Mouse (Mus musculus) adrenal gland, postnatal 10 days (tissue): Measurements from ENCODE around the gene Ggt1. TPM values are rescaled to one million over a fixed set of nuclear protein-coding genes. Genes with fewer than 3 reads are reported as not detected.
A peak's percentile ranks its signal among the peaks of the same experiment; 100 is the strongest.

Experiments
- DNase-seq: peaks from one replicate; pipeline ENCODE4 v3.0.0; 2021; ENCODE audit warnings: mixed read lengths
- total RNA-seq, 2 experiments: library from RNA; stranded (reverse); gene quantifications; 2 replicates each; pipeline ENCODE4 v1.2.3; 2021

The Ggt1 gene
- total RNA-seq, 2 experiments from 2014 or later, result 0.48 to 0.88 TPM

GRCm38 (mm10) chr10:75573181-75573580 is 11.8 kb downstream of the Ggt1 start:
- no peak for DNase-seq

DNA sequence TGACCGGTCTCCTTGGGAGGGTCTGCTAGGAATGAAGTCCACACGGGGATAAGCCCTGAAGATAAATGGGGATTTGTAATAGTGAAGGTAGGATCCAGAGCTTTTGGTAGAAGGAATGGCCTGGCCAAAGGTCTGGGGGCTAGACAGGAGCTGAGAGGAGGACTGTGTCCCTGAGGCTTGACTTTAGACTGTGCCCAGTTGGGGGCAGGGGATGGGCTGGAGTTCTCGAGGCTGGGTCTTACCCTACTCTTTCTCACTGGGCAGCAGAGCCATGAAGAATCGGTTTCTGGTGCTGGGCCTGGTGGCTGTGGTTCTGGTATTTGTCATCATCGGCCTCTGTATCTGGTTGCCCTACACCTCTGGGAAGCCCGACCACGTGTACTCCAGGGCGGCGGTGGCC is 12.6 kb downstream of the Ggt1 start:
- DNase-seq, result no peak

DNA sequence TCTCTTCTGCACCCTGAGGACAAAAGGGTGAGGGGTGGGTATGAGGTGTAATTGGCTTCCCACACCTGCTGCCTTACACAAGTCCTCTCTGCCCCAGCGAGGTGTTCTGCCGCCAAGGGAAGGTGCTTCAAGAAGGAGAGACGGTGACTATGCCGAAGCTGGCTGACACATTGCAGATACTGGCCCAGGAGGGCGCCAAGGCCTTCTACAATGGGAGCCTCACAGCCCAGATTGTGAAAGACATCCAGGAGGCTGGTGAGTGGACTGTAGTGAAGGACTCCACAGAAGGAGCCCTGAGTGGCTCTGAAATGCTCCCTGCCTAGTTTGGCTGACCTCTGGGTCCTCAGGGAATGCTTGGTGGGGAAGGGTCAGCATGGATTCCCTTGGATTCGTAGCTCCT is 17.7 kb downstream of the Ggt1 start:
- DNase-seq, result no peak

DNA sequence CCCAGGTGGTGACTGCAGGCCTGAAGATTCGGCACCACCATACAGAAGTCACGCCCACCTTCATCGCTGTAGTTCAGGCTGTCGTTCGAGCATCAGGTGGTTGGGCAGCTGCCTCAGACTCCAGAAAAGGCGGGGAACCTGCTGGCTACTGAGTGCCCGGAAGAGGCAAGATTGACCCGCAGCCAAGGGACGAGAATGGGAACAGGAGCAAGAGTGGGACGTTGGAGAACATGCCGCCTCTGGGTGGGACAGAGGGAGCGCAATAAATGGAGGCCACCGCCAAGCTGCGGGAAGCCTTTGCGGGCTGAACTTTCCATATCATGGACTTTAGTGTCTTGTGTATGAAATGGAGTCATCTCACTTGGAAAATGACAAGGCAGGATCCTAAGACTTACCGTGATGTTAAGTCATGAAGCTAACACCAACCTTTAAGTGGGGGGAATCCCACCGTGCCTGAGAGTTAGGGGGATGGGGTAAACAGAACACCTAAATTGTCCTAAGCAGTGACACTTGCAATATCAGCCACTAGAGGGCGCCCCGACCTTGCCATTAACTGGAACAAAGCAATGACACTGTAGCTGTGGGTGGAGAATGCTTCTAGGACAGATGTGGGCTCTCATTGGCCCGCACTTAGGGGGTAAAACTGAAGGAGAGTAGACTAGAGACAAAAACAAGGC is 24.6 kb downstream of the Ggt1 start:
- peak; percentile 93 for DNase-seq

- DNase-seq, result no peak
These were observed 25.1 kb downstream of the Ggt1 start for GRCm38 (mm10) chr10:75586553-75586879.

DNA sequence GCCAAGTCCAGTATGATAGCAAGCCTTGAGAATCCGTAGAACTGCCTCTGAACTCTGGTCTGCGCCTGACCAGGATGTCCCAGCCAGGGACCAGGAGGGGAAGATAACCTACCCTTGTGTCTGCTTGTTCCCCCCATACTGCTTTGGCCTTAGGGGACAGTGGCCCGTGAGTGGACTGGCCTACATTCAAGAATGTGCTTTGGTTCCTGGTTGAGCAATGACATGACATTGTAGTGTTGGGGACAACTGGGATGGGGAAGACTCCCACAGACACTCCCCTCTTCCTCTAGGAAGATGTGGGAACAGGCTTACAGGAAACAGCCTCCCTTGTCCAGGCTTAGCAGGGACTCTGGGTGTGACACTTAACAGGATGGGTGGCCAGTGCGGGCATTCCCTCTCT is 26.4 kb downstream of the Ggt1 start:
- no peak for DNase-seq

DNA sequence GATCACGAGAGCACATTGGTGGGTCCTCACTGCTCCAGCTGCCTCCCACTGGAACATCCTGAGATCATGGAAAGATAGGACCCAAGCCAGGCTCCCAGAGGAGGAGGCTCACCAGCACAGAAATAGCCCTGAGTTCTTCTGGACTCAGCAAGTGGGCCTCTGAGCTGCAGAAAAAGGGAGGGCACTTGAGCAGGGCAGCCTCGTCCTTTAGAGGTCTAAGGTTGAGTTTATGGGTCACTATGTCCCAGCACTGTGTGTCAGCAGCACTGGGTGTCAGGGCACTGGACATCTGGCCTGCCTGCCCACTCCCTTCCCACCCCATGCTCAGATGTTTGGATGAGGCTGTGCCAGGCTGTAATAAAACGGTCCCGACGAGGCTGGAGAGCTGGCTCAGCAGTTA is 26.9 kb downstream of the Ggt1 start:
- no peak for DNase-seq

- peak; percentile 59 for DNase-seq
These were observed 27.7 kb downstream of the Ggt1 start, which contains the start of gene Ggt5 for GRCm38 (mm10) chr10:75589129-75589528. Gene Ggt5 (plus strand): TSS chr10:75589340.

DNA sequence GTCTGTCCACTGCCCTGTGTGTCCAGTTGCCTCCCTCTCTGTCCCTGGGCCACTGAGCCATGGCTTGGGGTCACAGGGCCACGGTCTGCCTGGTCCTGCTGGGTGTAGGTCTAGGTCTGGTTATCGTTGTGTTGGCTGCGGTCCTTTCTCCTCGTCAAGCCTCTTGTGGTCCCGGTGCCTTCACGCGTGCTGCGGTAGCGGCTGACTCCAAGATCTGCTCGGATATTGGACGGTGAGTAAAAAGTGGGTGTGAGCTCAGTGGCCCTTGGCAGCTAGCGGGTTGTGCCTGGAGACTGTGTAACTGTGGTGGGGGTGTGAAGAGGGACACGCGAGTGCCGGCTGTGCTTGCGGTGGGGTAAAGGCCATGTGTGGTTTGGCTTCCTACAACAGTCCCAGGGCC is 28.2 kb downstream of the Ggt1 start:
- DNase-seq, result peak; percentile 42

DNA sequence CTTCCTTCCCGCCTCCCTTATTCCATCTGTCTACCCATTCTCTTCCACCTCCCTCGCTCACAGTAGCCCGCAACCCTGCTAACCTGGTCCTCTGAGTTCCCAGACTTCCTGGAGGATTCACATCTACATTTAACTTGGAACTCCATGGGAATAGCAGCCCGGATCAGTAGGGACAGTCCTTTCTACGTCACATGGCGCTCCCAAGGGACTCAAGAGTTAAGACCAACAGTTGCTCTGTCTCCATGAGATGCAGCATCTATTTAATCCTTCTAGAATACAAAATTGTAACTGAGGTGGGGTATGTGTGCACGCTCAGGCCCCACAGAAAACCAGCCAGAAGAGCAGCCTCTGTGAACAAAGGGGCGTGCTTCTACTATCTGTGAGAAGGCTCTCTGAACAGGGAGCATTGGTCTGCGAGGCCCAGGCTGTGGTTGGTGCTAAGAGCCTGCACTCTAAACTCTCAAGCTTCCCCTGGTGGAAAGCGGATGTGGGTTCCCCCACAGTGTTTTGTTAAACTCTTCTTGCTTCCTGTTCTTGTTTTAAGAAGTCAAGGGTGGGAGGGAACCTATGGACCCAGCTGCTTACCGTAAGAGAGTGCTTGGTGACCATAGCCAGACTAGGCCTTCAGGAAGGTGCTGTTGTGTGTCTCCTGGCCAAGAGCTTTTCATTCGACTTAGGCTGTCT is 29.9 kb downstream of the Ggt1 start:
- DNase-seq, result no peak

DNA sequence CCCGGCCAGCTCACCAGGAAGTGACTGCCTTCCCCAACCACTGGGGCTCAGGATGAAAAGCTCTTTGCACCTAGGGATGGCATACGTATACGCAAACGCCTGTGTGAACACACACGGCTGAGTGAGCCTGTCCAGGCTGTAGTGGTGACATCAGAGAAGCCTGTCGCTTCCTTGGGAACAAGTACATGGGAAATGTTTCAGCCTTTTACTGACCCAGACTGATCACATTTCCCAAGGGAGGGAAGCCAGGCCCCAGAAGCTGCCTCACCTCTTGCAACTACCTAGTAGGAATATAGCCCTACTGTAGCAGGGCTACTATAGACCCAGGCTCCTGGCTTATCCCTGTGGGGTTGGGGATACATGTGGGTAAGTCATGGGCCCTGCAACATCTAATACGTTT is 31.2 kb downstream of the Ggt1 start:
- no peak for DNase-seq

DNA sequence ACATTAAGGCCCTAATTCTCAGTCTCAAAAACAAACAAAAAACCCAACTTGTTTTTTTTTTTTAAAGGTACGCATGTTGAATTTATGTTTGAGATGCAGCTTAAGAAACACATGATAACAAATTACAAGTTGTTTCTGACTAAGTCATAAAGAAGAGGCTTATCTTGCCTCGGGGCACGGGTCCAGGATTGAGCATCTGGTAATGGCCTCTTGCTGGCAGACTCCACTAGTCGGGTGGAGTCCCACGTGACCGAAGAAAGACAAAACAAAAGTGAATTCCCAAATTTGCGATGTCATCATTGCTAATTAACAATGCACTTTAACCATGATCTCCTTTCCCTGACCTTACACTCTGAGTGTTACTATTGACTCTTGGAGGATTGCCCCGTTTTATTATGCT is 34.6 kb downstream of the Ggt1 start:
- DNase-seq, result peak; percentile 68

GRCm38 (mm10) chr10:75600189-75600730 is 38.9 kb downstream of the Ggt1 start:
- no peak for DNase-seq

DNA sequence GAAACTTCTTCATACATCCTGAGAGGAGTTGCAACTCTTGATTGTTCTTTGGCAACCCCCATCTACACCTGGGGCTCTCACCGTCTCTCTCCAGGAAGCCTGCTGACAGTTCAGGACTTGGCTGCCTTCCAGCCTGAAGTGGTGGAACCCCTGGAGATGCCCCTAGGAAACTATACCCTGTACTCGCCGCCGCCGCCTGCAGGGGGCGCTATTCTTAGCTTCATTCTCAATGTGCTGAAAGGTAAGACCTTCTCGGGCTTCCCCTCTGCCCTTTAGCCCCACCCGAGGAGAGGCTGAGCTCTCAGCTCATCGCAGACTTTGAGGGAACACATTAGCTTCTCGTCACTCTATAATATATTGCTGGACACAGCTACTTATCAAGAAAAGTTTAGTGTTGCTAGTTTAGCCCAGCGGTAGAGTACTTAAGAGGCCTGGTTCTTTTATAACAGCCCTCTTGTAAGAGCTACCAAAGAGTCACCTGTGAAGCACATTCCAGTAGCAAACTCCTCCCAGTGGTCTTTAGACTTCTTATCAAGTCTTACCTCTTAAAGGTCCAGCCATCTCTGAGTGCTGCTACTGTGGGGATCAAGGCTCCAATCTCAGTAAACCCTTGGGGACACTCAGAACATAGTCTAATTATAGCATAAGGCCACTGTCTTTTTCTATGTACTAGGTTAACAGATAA is 43.9 kb downstream of the Ggt1 start:
- no peak for DNase-seq

DNA sequence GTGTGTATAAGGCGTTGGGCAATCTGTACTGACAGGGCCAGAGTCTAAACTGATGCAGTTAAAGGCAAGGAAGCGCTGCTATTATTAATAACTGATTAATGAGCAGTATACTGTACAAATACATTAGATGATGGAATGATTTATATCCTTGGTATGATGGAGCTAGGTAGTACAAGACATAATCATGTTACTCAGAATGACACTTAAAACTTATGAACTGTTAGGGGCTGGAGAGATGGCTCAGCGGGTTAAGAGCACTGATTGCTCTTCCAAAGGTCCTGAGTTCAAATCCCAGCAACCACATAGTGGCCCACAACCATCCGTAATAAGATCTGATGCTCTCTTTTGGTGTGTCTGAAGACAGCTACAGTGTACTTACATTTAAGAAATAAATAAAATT is 45.8 kb downstream of the Ggt1 start:
- DNase-seq, result no peak

DNA sequence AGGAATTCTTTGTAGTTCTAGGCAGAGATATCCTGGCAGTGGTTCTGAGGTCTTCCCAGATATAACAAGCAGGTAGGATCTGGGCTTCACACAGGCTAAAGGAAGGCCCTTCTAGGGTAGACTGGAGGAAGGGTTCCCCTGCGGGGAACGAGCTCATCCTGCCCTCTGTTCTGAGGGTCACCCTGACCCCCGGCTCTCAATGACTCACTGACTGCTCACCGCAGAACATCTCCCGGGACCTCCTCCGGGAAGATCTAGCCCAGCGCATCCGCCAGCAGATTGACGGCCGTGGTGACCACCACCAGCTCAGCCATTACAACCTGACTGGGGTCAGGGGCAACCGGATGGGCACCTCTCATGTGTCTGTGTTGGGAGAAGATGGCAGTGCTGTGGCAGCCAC is 47.6 kb downstream of the Ggt1 start:
- no peak for DNase-seq

GRCm38 (mm10) chr10:75610486-75610885 is 49.1 kb downstream of the Ggt1 start:
- DNase-seq, result no peak

GRCm38 (mm10) chr10:75616044-75616443 is 54.6 kb downstream of the Ggt1 start:
- DNase-seq, result no peak

GRCm38 (mm10) chr10:75620818-75621217 is 59.4 kb downstream of the Ggt1 start:
- DNase-seq, result no peak

- DNase-seq, result no peak
These were observed 64.5 kb downstream of the Ggt1 start for GRCm38 (mm10) chr10:75625920-75626319.

GRCm38 (mm10) chr10:75626991-75627390 is 65.6 kb downstream of the Ggt1 start:
- DNase-seq, result no peak

- DNase-seq, result peak; percentile 79
These were observed 66.1 kb downstream of the Ggt1 start for GRCm38 (mm10) chr10:75627490-75627889.

DNA sequence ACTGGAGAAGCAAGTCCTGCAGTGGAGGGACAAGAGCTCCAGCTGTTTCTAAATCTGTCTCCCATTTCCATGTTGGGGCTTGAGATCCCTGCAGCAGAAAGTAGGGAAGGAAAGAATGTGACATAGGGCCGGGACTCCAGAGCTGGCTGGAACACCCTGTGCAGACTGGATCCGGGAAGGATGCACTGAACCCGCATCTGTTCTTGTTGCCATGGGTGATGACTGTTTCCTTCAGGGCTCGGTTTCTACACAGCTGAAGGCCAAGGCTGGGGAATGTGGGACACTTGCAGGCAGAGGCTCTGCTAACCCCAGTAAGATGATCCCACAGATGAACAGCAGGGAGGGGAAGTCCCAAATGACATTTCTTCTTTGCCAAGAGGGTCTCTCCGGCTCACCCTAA is 71.2 kb downstream of the Ggt1 start:
- DNase-seq, result no peak
